8 mouse cellular contexts compared by ENCODE assay signal in genomic region chr14:78535366-78535765, GRCm38 (mm10). TPM values are rescaled to one million over a fixed set of nuclear protein-coding genes. Genes with fewer than 3 reads are reported as not detected.
DNase-seq lines count a peak whose midpoint lies in the region; ATAC-seq lines count a peak whose summit lies in the region.

No protein-coding gene starts in this region.

- WGBS in forebrain, embryonic 13.5 days: 31% methylated on average over 2 of the region's 2 CpGs
- 81% methylated on average over 2 of the region's 2 CpGs for WGBS in liver, embryonic 12.5 days (ENCODE audit: insufficient replicate concordance)

- H3K4me2 ChIP-seq in forebrain, embryonic 13.5 days: peak overlapping the region; percentile 71
- H3K4me2 ChIP-seq in liver, embryonic 12.5 days: peak overlapping the region; percentile 88

- peak; percentile 18 for DNase-seq in embryo, embryonic 10 days (ENCODE audit: low spot score)
- DNase-seq in embryo, embryonic 9.5 days (ENCODE audit: extremely low spot score): no peak
- peak; percentile 19 for DNase-seq in 3T3-L1 (ENCODE audit: low read depth, low spot score)
- DNase-seq in thymus, postnatal 25 days: no peak
- no peak for DNase-seq in urinary bladder, postnatal 4 days (ENCODE audit: low spot score in 2 of 2)
- DNase-seq in spleen, adult 12 weeks (ENCODE audit: low spot score): no peak

- H3K27ac ChIP-seq in forebrain, embryonic 13.5 days: peak overlapping the region; percentile 90; the same call in 1 of the 2 replicates
- 0 out of 2 replicates have a peak overlapping the region, but pooled peaks have one; percentile 51 for H3K27ac ChIP-seq in liver, embryonic 12.5 days

- H3K4me1 ChIP-seq in forebrain, embryonic 13.5 days: peaks cover 35% of the 10 kb centered on the region
- peaks cover 38% of the 10 kb centered on the region for H3K4me1 ChIP-seq in liver, embryonic 12.5 days

- no peak for ATAC-seq in forebrain, embryonic 13.5 days
- ATAC-seq in liver, embryonic 12.5 days: no peak

- H3K9me3 ChIP-seq in forebrain, embryonic 13.5 days (replicated peaks): no peaks in the 10 kb centered on the region
- no peaks in the 10 kb centered on the region for H3K9me3 ChIP-seq in liver, embryonic 12.5 days (replicated peaks)

- no peaks in the 10 kb centered on the region for H3K27me3 ChIP-seq in forebrain, embryonic 13.5 days
- no peaks in the 10 kb centered on the region for H3K27me3 ChIP-seq in liver, embryonic 12.5 days (replicated peaks)

- peak overlapping the region; percentile 93 for H3K4me3 ChIP-seq in forebrain, embryonic 13.5 days
- H3K4me3 ChIP-seq in liver, embryonic 12.5 days: peak overlapping the region; percentile 90

- no peaks in the 10 kb centered on the region for H3K36me3 ChIP-seq in forebrain, embryonic 13.5 days (ENCODE audit: poor library complexity, severe bottlenecking)
- no peaks in the 10 kb centered on the region for H3K36me3 ChIP-seq in liver, embryonic 12.5 days

- peak overlapping the region; percentile 97 for H3K9ac ChIP-seq in forebrain, embryonic 13.5 days
- peak overlapping the region; percentile 93 for H3K9ac ChIP-seq in liver, embryonic 12.5 days

RNA-seq across cellular contexts. Expression of gene Akap11, which starts 1.2 kb away (rescaled TPM):
- polyA plus RNA-seq in forebrain, embryonic 13.5 days (2015; fragmentation: Nextera tagmentation; extraction: Ambion mirVana): 30.2 and 34.9 TPM in 2 replicates
- 9.5 and 11.2 TPM in 2 replicates for polyA plus RNA-seq in liver, embryonic 12.5 days (2016; fragmentation: Nextera tagmentation; extraction: Ambion mirVana)

Comparison
In these comparisons a context has a peak if more than half of its experiments do, and no peak if none do; other contexts are left out.
1. DNase-seq: peak in embryo, embryonic 10 days (single experiment) and 3T3-L1 (single experiment); none in embryo, embryonic 9.5 days (single experiment), thymus, postnatal 25 days (single experiment), urinary bladder, postnatal 4 days (0 of 2) and spleen, adult 12 weeks (single experiment).